Mouse (Mus musculus) spleen, adult 2 months (tissue): ENCODE measurements around the gene Sympk.
"Not testable (repeated sequence)": the region's sequence is repeated elsewhere in the genome, so short reads cannot be mapped to it uniquely, and the experiment has no call there.

Experiments
- CTCF ChIP-seq: fragments of 200-500 bp; IDR thresholded peaks from 2 replicates; pipeline ENCODE4 v1.5.1; 2011; ENCODE audit warnings: mild to moderate bottlenecking, inconsistent platforms; ENCODE audit not compliant: insufficient read depth, insufficient read length, insufficient replicate concordance; ENCODE audit errors: extremely low read depth
- POLR2A ChIP-seq: fragments of 200-500 bp; IDR thresholded peaks from 2 replicates; pipeline ENCODE4 v1.6.1; 2011; ENCODE audit warnings: low read depth, low read length, inconsistent platforms

- not testable (repeated sequence) for TF ChIP-seq CTCF, POLR2A
Observed at GRCm38 (mm10) chr7:19071024-19071423, 46.8 kb downstream of the Sympk start.
